Mouse (Mus musculus): ENCODE data around the gene Kcnk1. TPM values are rescaled to one million over a fixed set of nuclear protein-coding genes. Genes with fewer than 3 reads are reported as not detected.

Gene Kcnk1
- total RNA-seq, 2 experiments from 2014 or later, result 45.4 to 50.5 TPM

Other genes with a start within 250 kb of the Kcnk1 start
- gene Pcnx2, start 96.9 kb upstream of the Kcnk1 start, total RNA-seq (2021), result 10 to 100 TPM; 48.6 to 55.8 TPM
- 1 to 10 TPM; 2.8 TPM for gene Map3k21, start 84.7 kb upstream of the Kcnk1 start, total RNA-seq (2021)

Data from left cerebral cortex, postnatal 10 days (tissue).